In the genomic region with DNA sequence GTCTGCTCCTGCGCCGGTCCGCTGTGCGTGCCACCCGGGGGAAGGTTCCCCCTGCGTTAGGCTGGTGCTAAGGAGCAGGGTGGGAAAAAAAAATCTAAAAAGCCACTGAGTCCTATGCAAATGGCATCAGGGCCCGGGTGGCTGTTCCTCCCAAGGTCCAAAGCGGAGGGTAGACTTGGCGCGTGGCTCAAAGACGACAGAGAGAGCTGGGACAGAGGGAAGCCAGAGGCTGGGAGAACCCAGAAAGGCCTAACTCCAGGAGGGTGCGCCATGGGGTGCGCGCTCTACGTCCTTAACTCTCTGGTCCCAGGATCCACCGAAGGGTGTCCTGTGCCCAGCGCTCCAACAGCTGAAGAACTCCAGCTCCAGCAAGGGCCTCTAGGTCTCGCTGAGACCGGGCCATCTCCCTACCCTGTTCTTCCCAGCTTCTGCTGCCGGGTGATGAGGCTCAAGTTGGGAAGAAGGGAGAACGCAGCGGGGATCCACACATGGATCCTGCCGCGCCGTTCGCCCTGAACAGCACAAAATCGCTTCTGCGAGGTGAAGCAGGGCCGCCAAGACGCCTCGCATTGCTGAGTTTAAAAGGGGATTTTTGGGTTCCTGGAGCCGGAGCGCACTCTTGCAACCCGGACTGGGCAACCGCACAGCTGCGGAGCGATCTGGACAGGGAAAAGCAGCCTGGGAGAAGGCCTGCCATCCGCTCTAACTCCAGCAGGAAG, we compare ENCODE assay signal across 8 mouse cellular contexts. TPM values are rescaled to one million over a fixed set of nuclear protein-coding genes. Genes with fewer than 3 reads are reported as not detected.
DNase-seq lines count a peak whose midpoint lies in the region; ATAC-seq lines count a peak whose summit lies in the region.

No protein-coding gene starts in this region.

- peak overlapping the region; percentile 36 for H3K27ac ChIP-seq in forebrain, embryonic 16.5 days (ENCODE audit: low read length)
- peak overlapping the region; percentile 89 for H3K27ac ChIP-seq in hindbrain, embryonic 13.5 days
- no peak overlapping the region for H3K27ac ChIP-seq in liver, embryonic 11.5 days (ENCODE audit: low read depth, low read length)

- peaks cover 42% of the 10 kb centered on the region for H3K27me3 ChIP-seq in forebrain, embryonic 16.5 days (replicated peaks; ENCODE audit: control insufficient read depth, insufficient read depth, low read length)
- peaks cover 21% of the 10 kb centered on the region for H3K27me3 ChIP-seq in hindbrain, embryonic 13.5 days
- peaks cover 67% of the 10 kb centered on the region for H3K27me3 ChIP-seq in liver, embryonic 11.5 days (replicated peaks; ENCODE audit: control insufficient read depth, insufficient read depth, low read length)

- 5% methylated on average over 38 of the region's 38 CpGs for WGBS in forebrain, embryonic 16.5 days
- WGBS in hindbrain, embryonic 13.5 days, result 2% methylated on average over 38 of the region's 38 CpGs
- WGBS in liver, embryonic 11.5 days, result 3% methylated on average over 38 of the region's 38 CpGs

- peak overlapping the region; percentile 34 for H3K4me3 ChIP-seq in forebrain, embryonic 16.5 days (replicated peaks; ENCODE audit: low read length)
- H3K4me3 ChIP-seq in hindbrain, embryonic 13.5 days, result peak overlapping the region; percentile 47
- peak overlapping the region; percentile 29 for H3K4me3 ChIP-seq in liver, embryonic 11.5 days (ENCODE audit: low read depth, low read length)

- ATAC-seq in forebrain, embryonic 16.5 days, result no peak
- ATAC-seq in hindbrain, embryonic 13.5 days (ENCODE audit: low FRiP score), result no peak
- no peak for ATAC-seq in liver, embryonic 11.5 days (replicated peaks; ENCODE audit: low FRiP score)
- ATAC-seq in inflammation-experienced regulatory T-cells, adult 6 months, result no peak

- peak overlapping the region; percentile 15 for H3K9ac ChIP-seq in forebrain, embryonic 16.5 days (replicated peaks; ENCODE audit: low read depth, low read length)
- peak overlapping the region; percentile 89 for H3K9ac ChIP-seq in hindbrain, embryonic 13.5 days
- H3K9ac ChIP-seq in liver, embryonic 11.5 days (ENCODE audit: low read depth, low read length), result peak overlapping the region; percentile 32

- H3K4me2 ChIP-seq in forebrain, embryonic 16.5 days (ENCODE audit: low read length), result peak overlapping the region; percentile 48
- peak overlapping the region; percentile 79 for H3K4me2 ChIP-seq in hindbrain, embryonic 13.5 days
- peak overlapping the region; percentile 54 for H3K4me2 ChIP-seq in liver, embryonic 11.5 days

- H3K36me3 ChIP-seq in forebrain, embryonic 16.5 days (ENCODE audit: control insufficient read depth, insufficient read depth), result no peaks in the 10 kb centered on the region
- H3K36me3 ChIP-seq in hindbrain, embryonic 13.5 days, result peaks cover 8% of the 10 kb centered on the region; the same call in 1 of the 2 replicates
- no peaks in the 10 kb centered on the region for H3K36me3 ChIP-seq in liver, embryonic 11.5 days (ENCODE audit: control insufficient read depth, insufficient read depth, low read length)

- peak; percentile 16 for DNase-seq in thymus, postnatal 4 days
- no peak for DNase-seq in thymus, postnatal 36 days
- DNase-seq in liver, embryonic 11.5 days (ENCODE audit: low spot score), result peak; percentile 66
- peak; percentile 51 for DNase-seq in ovary, adult 18-20 months (ENCODE audit: low spot score)
- no peak for DNase-seq in frontal cortex, postnatal 10 days (ENCODE audit: low spot score in 2 of 2)

- peaks cover 42% of the 10 kb centered on the region for H3K4me1 ChIP-seq in forebrain, embryonic 16.5 days (replicated peaks; ENCODE audit: control insufficient read depth, insufficient read depth, low read length)
- peaks cover 45% of the 10 kb centered on the region for H3K4me1 ChIP-seq in hindbrain, embryonic 13.5 days (replicated peaks)
- H3K4me1 ChIP-seq in liver, embryonic 11.5 days (replicated peaks; ENCODE audit: control insufficient read depth, insufficient read depth, low read length), result peaks cover 14% of the 10 kb centered on the region

- no peaks in the 10 kb centered on the region for H3K9me3 ChIP-seq in forebrain, embryonic 16.5 days (ENCODE audit: control insufficient read depth, low read length)
- H3K9me3 ChIP-seq in hindbrain, embryonic 13.5 days, result no peaks in the 10 kb centered on the region
- H3K9me3 ChIP-seq in liver, embryonic 11.5 days (ENCODE audit: control insufficient read depth, low read length), result no peaks in the 10 kb centered on the region

RNA-seq across cellular contexts. Expression of a gene that starts 6.7 kb away (rescaled TPM):
- polyA plus RNA-seq in forebrain, embryonic 16.5 days (2015; fragmentation: Nextera tagmentation; extraction: Ambion mirVana), result 5.4 and 5.5 TPM in 2 replicates
- polyA plus RNA-seq in hindbrain, embryonic 13.5 days (2015; fragmentation: Nextera tagmentation; extraction: Ambion mirVana), result 16.1 and 16.8 TPM in 2 replicates
- polyA plus RNA-seq in liver, embryonic 11.5 days (2014; fragmentation: Nextera tagmentation; extraction: Ambion mirVana), result 3.1 and 4.1 TPM in 2 replicates
- not detected for polyA plus RNA-seq in inflammation-experienced regulatory T-cells, adult 6 months (2017; shearing (Covaris generic))

RNA-seq across cellular contexts. Expression of a gene that starts 36.8 kb away (rescaled TPM):
- polyA plus RNA-seq in forebrain, embryonic 16.5 days (2015; fragmentation: Nextera tagmentation; extraction: Ambion mirVana), result 0.30 TPM in 1 of 2 replicates, not detected in the other
- 0.16 TPM in 1 of 2 replicates, not detected in the other for polyA plus RNA-seq in hindbrain, embryonic 13.5 days (2015; fragmentation: Nextera tagmentation; extraction: Ambion mirVana)
- polyA plus RNA-seq in liver, embryonic 11.5 days (2014; fragmentation: Nextera tagmentation; extraction: Ambion mirVana), result 0.30 and 0.53 TPM in 2 replicates
- not detected for polyA plus RNA-seq in inflammation-experienced regulatory T-cells, adult 6 months (2017; shearing (Covaris generic))

Comparison
In these comparisons a context has a peak if more than half of its experiments do, and no peak if none do; other contexts are left out.
1. DNase-seq: peak in thymus, postnatal 4 days (single experiment), liver, embryonic 11.5 days (single experiment) and ovary, adult 18-20 months (single experiment); none in thymus, postnatal 36 days (0 of 2) and frontal cortex, postnatal 10 days (0 of 2).
2. H3K9ac ChIP-seq: peak in every context shown above with its lines; median percentile 89 in hindbrain, embryonic 13.5 days; 32 in liver, embryonic 11.5 days; 15 in forebrain, embryonic 16.5 days.
3. Peak in every context shown above with its lines, with median percentiles within 50 percentile points of each other: H3K4me2 ChIP-seq and H3K4me3 ChIP-seq.